Mouse (Mus musculus): ENCODE measurements around the gene Ctxn2. TPM values are rescaled to one million over a fixed set of nuclear protein-coding genes. Genes with fewer than 3 reads are reported as not detected.
A peak's percentile ranks its signal among the peaks of the same experiment; 100 is the strongest.

Ctxn2 gene
- polyA plus RNA-seq, 1 experiment from 2014 or later: 0.33 TPM

DNA sequence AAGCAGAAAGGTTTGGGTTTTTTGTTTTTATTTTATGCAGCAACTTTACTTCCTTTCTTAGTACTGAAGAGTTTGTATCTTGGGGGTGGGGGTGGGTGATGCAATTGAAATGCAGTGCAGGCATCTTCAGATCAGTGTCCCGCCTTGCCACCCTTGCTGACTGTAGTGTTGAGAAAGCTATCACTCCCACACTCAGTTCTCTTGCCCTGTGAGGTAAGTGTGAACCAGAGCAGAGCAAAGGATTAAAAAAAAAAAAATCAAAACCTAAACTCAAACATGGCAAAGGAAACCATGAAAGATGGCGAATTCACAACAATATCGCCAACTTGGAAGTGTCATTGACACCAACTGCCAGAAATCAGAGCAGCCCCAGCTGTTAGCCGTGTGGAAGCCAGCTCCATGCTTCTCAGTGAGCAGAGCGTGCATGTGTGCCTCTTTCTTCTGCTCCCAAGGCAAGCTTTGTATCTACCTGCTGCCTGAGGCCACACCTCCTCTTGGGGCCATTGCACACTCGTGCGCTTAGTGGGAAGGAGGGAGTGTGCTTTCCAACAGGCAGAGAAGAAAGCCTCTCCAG lies 41.8 kb downstream of the Ctxn2 start:
- TF ChIP-seq CTCF (IDR thresholded peaks at IDR 0.05; ENCODE audit: low read depth) (no peak), EP300 (optimal IDR thresholded peaks at IDR 0.05) (no peak)
- H3K9me3 ChIP-seq (ENCODE audit: control insufficient read depth, low read length): no peaks in the 10 kb centered on the region
- no peaks in the 10 kb centered on the region for H3K27me3 ChIP-seq (ENCODE audit: control insufficient read depth, insufficient read depth, low read length)
- no peak overlapping the region for H3K4me2 ChIP-seq (replicated peaks; ENCODE audit: low read depth)
- DNase-seq (ENCODE audit: low spot score) (no peak), ATAC-seq (ENCODE audit: low FRiP score, low TSS enrichment) (no peak)
- WGBS: 73% methylated on average over 7 of the region's 7 CpGs
- no peaks in the 10 kb centered on the region for H3K36me3 ChIP-seq (ENCODE audit: control insufficient read depth, insufficient read depth, low read length)
- H3K9ac ChIP-seq (ENCODE audit: low read length): no peak overlapping the region
- no peak overlapping the region for H3K27ac ChIP-seq (replicated peaks)
- no peak overlapping the region for H3K4me3 ChIP-seq (ENCODE audit: low read depth, low read length)
- no peaks in the 10 kb centered on the region for H3K4me1 ChIP-seq (replicated peaks; ENCODE audit: control insufficient read depth, insufficient read depth)

DNA sequence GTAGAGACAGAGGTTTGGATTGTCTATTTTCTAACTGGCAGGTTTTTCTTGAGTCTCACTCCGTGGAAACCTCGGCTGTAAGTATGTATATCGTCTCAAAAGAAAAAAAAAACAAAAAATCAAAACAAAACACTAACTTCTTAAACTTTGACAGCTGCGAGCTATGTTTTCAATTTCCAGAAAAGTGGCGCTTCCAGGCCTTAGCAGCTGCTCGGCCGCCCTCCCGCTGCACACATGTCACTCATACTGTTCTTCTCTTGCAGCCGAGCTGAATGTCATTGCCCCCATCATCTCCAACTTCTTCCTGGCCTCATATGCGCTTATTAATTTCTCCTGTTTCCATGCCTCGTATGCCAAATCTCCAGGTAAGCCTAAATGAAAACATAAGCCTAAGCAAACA lies 51.4 kb downstream of the Ctxn2 start:
- TF ChIP-seq CTCF (IDR thresholded peaks at IDR 0.05; ENCODE audit: low read depth): no peak
- TF ChIP-seq EP300 (optimal IDR thresholded peaks at IDR 0.05): no peak
- 69% methylated on average over 11 of the region's 11 CpGs for WGBS

GRCm38 (mm10) chr2:125189197-125189596 lies 52.7 kb downstream of the Ctxn2 start:
- WGBS: 5% methylated on average over 2 of the region's 2 CpGs
- H3K36me3 ChIP-seq (ENCODE audit: control insufficient read depth, insufficient read depth, low read length): no peaks in the 10 kb centered on the region
- no peak overlapping the region for H3K4me2 ChIP-seq (replicated peaks; ENCODE audit: low read depth)
- DNase-seq (ENCODE audit: low spot score) (peak; percentile 58), ATAC-seq (ENCODE audit: low FRiP score, low TSS enrichment) (no peak)
- H3K4me1 ChIP-seq (replicated peaks; ENCODE audit: control insufficient read depth, insufficient read depth): no peaks in the 10 kb centered on the region
- TF ChIP-seq CTCF (IDR thresholded peaks at IDR 0.05; ENCODE audit: low read depth) (peak; percentile 97), EP300 (optimal IDR thresholded peaks at IDR 0.05) (no peak)
- H3K9me3 ChIP-seq (ENCODE audit: control insufficient read depth, low read length): no peaks in the 10 kb centered on the region
- no peak overlapping the region for H3K27ac ChIP-seq (replicated peaks)
- H3K4me3 ChIP-seq (ENCODE audit: low read depth, low read length): no peak overlapping the region
- H3K9ac ChIP-seq (ENCODE audit: low read length): no peak overlapping the region
- no peaks in the 10 kb centered on the region for H3K27me3 ChIP-seq (ENCODE audit: control insufficient read depth, insufficient read depth, low read length)

More for the DNA sequence above, 51.4 kb downstream of the Ctxn2 start:
- H3K36me3 ChIP-seq (ENCODE audit: control insufficient read depth, insufficient read depth, low read length): no peaks in the 10 kb centered on the region
- H3K9me3 ChIP-seq (ENCODE audit: control insufficient read depth, low read length): no peaks in the 10 kb centered on the region
- no peak overlapping the region for H3K9ac ChIP-seq (ENCODE audit: low read length)
- H3K27me3 ChIP-seq (ENCODE audit: control insufficient read depth, insufficient read depth, low read length): no peaks in the 10 kb centered on the region
- no peaks in the 10 kb centered on the region for H3K4me1 ChIP-seq (replicated peaks; ENCODE audit: control insufficient read depth, insufficient read depth)
- H3K4me3 ChIP-seq (ENCODE audit: low read depth, low read length): no peak overlapping the region
- no peak overlapping the region for H3K27ac ChIP-seq (replicated peaks)
- ATAC-seq (ENCODE audit: low FRiP score, low TSS enrichment) (no peak), DNase-seq (ENCODE audit: low spot score) (no peak)
- H3K4me2 ChIP-seq (replicated peaks; ENCODE audit: low read depth): no peak overlapping the region

GRCm38 (mm10) chr2:125192905-125193304 lies 56.4 kb downstream of the Ctxn2 start:
- no peak overlapping the region for H3K4me3 ChIP-seq (ENCODE audit: low read depth, low read length)
- DNase-seq (ENCODE audit: low spot score): no peak
- no peak overlapping the region for H3K9ac ChIP-seq (ENCODE audit: low read length)
- no peaks in the 10 kb centered on the region for H3K4me1 ChIP-seq (replicated peaks; ENCODE audit: control insufficient read depth, insufficient read depth)
- no peak for ATAC-seq (ENCODE audit: low FRiP score, low TSS enrichment)
- TF ChIP-seq EP300 (optimal IDR thresholded peaks at IDR 0.05): no peak
- TF ChIP-seq CTCF (IDR thresholded peaks at IDR 0.05; ENCODE audit: low read depth): no peak
- no peaks in the 10 kb centered on the region for H3K27me3 ChIP-seq (ENCODE audit: control insufficient read depth, insufficient read depth, low read length)
- no peaks in the 10 kb centered on the region for H3K36me3 ChIP-seq (ENCODE audit: control insufficient read depth, insufficient read depth, low read length)
- no peak overlapping the region for H3K27ac ChIP-seq (replicated peaks)
- H3K9me3 ChIP-seq (ENCODE audit: control insufficient read depth, low read length): no peaks in the 10 kb centered on the region
- no peak overlapping the region for H3K4me2 ChIP-seq (replicated peaks; ENCODE audit: low read depth)

DNA sequence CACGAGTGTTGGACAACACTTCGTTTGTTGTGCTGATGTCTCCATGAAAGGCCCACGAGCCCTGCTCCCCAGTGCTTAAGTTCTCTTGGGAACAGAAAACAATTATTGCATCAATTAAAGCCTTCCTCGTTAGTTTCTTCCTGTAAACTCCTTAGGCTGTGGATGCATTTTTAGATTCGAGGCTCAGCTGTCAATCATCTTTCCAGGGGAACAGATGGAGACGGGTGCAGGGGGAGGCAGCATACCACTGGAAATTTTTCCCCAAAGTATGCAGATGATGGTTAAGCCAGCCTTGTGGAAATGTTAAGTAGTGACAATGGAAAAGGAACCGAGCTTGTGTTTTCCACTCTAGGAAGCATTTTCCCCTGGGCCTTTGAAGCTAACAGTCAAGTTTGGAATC lies 60.3 kb downstream of the Ctxn2 start:
- Histone ChIP-seq H3K36me3 (ENCODE audit: control insufficient read depth, insufficient read depth, low read length) (no peaks in the 10 kb centered on the region), H3K4me3 (ENCODE audit: low read depth, low read length) (no peak overlapping the region), H3K27me3 (ENCODE audit: control insufficient read depth, insufficient read depth, low read length) (no peaks in the 10 kb centered on the region), H3K4me2 (replicated peaks; ENCODE audit: low read depth) (no peak overlapping the region), H3K4me1 (replicated peaks; ENCODE audit: control insufficient read depth, insufficient read depth) (no peaks in the 10 kb centered on the region), H3K9ac (ENCODE audit: low read length) (no peak overlapping the region), H3K9me3 (ENCODE audit: control insufficient read depth, low read length) (no peaks in the 10 kb centered on the region), H3K27ac (replicated peaks) (no peak overlapping the region)
- WGBS: 71% methylated on average over 7 of the region's 7 CpGs
- TF ChIP-seq CTCF (IDR thresholded peaks at IDR 0.05; ENCODE audit: low read depth): no peak
- no peak for TF ChIP-seq EP300 (optimal IDR thresholded peaks at IDR 0.05)
- no peak for ATAC-seq (ENCODE audit: low FRiP score, low TSS enrichment)
- DNase-seq (ENCODE audit: low spot score): no peak

Other genes starting within 250 kb of the Ctxn2 start
- 0.62 and 0.73 TPM in 2 replicates for gene Slc24a5, start 68.6 kb upstream of the Ctxn2 start, polyA plus RNA-seq (2015; fragmentation: Nextera tagmentation; extraction: Ambion mirVana)
- 20.2 and 22.1 TPM in 2 replicates for gene Myef2, start 13.0 kb upstream of the Ctxn2 start, polyA plus RNA-seq (2015; fragmentation: Nextera tagmentation; extraction: Ambion mirVana)
- not detected in 2 replicates for gene Slc12a1, start 15.8 kb downstream of the Ctxn2 start, polyA plus RNA-seq (2015; fragmentation: Nextera tagmentation; extraction: Ambion mirVana)
- gene Dut, start 110.5 kb downstream of the Ctxn2 start, polyA plus RNA-seq (2015; fragmentation: Nextera tagmentation; extraction: Ambion mirVana): 50.6 and 53.5 TPM in 2 replicates

Data from stomach, postnatal 0 days (tissue).